ENCODE assay signal across 13 mouse cellular contexts in genomic region chr12:80270924-80271323, GRCm38 (mm10). TPM values are rescaled to one million over a fixed set of nuclear protein-coding genes. Genes with fewer than 3 reads are reported as not detected.
DNase-seq lines count a peak whose midpoint lies in the region; ATAC-seq and TF ChIP-seq lines count a peak whose summit lies in the region.
"Had no signal": no experiment of that assay in that cellular context is flagged by ENCODE, and none has a peak within 500 bp of the region (broad histone marks: within the 10 kb centered on the region; RNA-seq: fewer than 3 reads in every experiment).

No protein-coding gene starts in this region.

- 0 out of 2 replicates have a peak overlapping the region, but pooled peaks have one; percentile 23 for H3K4me2 ChIP-seq in heart, embryonic 16.5 days (ENCODE audit: low read depth, low read length)

- no peaks in the 10 kb centered on the region for H3K9me3 ChIP-seq in heart, embryonic 16.5 days (replicated peaks; ENCODE audit: control insufficient read depth, low read length)

- peak overlapping the region; percentile 77 for H3K27ac ChIP-seq in heart, embryonic 16.5 days (ENCODE audit: low read length)
- no peak overlapping the region for H3K27ac ChIP-seq in layer of hippocampus, adult 2 months

- ATAC-seq in heart, embryonic 16.5 days (replicated peaks; ENCODE audit: extremely low read depth, insufficient read depth, low FRiP score), result peak; percentile 23

- TF ChIP-seq CTCF in layer of hippocampus, adult 2 months (conservative IDR thresholded peaks at IDR 0.05), result no peak

- no peaks in the 10 kb centered on the region for H3K27me3 ChIP-seq in heart, embryonic 16.5 days (ENCODE audit: control insufficient read depth, insufficient read depth, low read length)
- H3K27me3 ChIP-seq: CH12.LX had no signal

- H3K4me1 ChIP-seq in heart, embryonic 16.5 days (ENCODE audit: control insufficient read depth, insufficient read depth, low read length), result peaks cover 31% of the 10 kb centered on the region

- no peaks in the 10 kb centered on the region for H3K36me3 ChIP-seq in heart, embryonic 16.5 days (ENCODE audit: control insufficient read depth, insufficient read depth)

- no peak for DNase-seq in heart, adult 9 months (ENCODE audit: low spot score in 2 of 2)
- peak; percentile 30 for DNase-seq in lung, postnatal 10 days
- DNase-seq in lung, postnatal 36 days, result no peak
- DNase-seq in R1 (ENCODE audit: low read depth, low spot score), result peak; percentile 96
- peak; percentile 49 for DNase-seq in mesoderm, embryonic 11.5 days (ENCODE audit: low read depth, low spot score)
- no peak for DNase-seq in layer of hippocampus, adult 2 months (ENCODE audit: low spot score in 2 of 2)
- no peak for DNase-seq in layer of hippocampus, adult 11-12 months (ENCODE audit: low spot score)
- DNase-seq: adrenal gland, adult 8-10 months; cerebellum, adult 2 months; right cerebral cortex, adult 18-20 months; thymus, postnatal 25 days had no signal

- no peak overlapping the region for H3K4me3 ChIP-seq in heart, embryonic 16.5 days (ENCODE audit: low read length)
- H3K4me3 ChIP-seq in layer of hippocampus, adult 2 months, result no peak overlapping the region

- H3K9ac ChIP-seq in heart, embryonic 16.5 days (ENCODE audit: low read length), result peak overlapping the region; percentile 31; the same call in 1 of the 2 replicates

- 12% methylated on average over 3 of the region's 3 CpGs for WGBS in heart, embryonic 16.5 days

RNA-seq across cellular contexts. Expression of gene Actn1, which starts 10.8 kb away (rescaled TPM):
- polyA plus RNA-seq in heart, embryonic 16.5 days (2015; fragmentation: Nextera tagmentation; extraction: Ambion mirVana), result 31.0 and 33.1 TPM in 2 replicates
- 100 to 1,000 TPM in 1 of 2 experiments, 10 to 100 TPM in 1; 91.0 to 103 TPM for total RNA-seq in layer of hippocampus, adult 2 months (2021)

Comparison
In these comparisons a context has a peak if more than half of its experiments do, and no peak if none do; other contexts are left out.
1. DNase-seq: peak in lung, postnatal 10 days (single experiment), R1 (single experiment) and mesoderm, embryonic 11.5 days (single experiment); none in heart, adult 9 months (0 of 2), lung, postnatal 36 days (single experiment), layer of hippocampus, adult 2 months (0 of 2) and layer of hippocampus, adult 11-12 months (single experiment).